Mouse (Mus musculus) B cell, adult 67 days (primary cell): ENCODE data around the gene Clec2d. TPM values are rescaled to one million over a fixed set of nuclear protein-coding genes. Genes with fewer than 3 reads are reported as not detected.

ENCODE experiments used
- total RNA-seq, 2 experiments: library from RNA; stranded (reverse); gene quantifications; 4 replicates each; pipeline ENCODE4 v1.2.4; 2023

Clec2d gene
- total RNA-seq, result 100 to 1,000 TPM; 179 to 184 TPM

GRCm38 (mm10) chr6:129180403-129181169 lies at the start of gene Clec2d:
Gene Clec2d, plus strand, starts transcription at chr6:129180615.

Other genes with a start within 250 kb of the Clec2d start
- 10 to 100 TPM; 10.9 to 13.1 TPM for gene Clec2g, start 246.2 kb upstream of the Clec2d start, total RNA-seq
- gene Klrb1f, start 134.7 kb upstream of the Clec2d start, total RNA-seq, result 10 to 100 TPM in 1 of 2 experiments, 1 to 10 TPM in 1; 7.0 to 11.2 TPM
- gene Clec2e, start 79.7 kb upstream of the Clec2d start, total RNA-seq, result not detected
- gene Cd69, start 94.8 kb downstream of the Clec2d start, total RNA-seq, result 100 to 1,000 TPM; 338 to 562 TPM
- gene 4922502D21Rik, start 151.2 kb downstream of the Clec2d start, total RNA-seq, result not detected
- 1 to 10 TPM; 5.2 to 9.4 TPM for gene Clec12a, start 162.1 kb downstream of the Clec2d start, total RNA-seq
- not detected for gene Clec12b, start 205.3 kb downstream of the Clec2d start, total RNA-seq
- gene Clec1b, start 216.7 kb downstream of the Clec2d start, total RNA-seq, result 1 to 10 TPM in 1 of 2 experiments, not detected in 1; 1.5 TPM
- under 1 TPM in 1 of 2 experiments, not detected in 1; 0.35 TPM for gene Clec9a, start 228.2 kb downstream of the Clec2d start, total RNA-seq